Mouse (Mus musculus) G1E (cell line): ENCODE measurements at regions not wholly inside any gene's neighbourhood (a gene's known extent, or its start where the extent isn't known, plus 50 kb on each side); places are given as distances from the start of the nearest gene placed in this dataset.

Source experiments
- CTCF ChIP-seq: IDR thresholded peaks from 2 replicates; pipeline ENCODE4 v1.5.1; 2012; ENCODE audit warnings: low read depth, low read length, inconsistent platforms, mixed read lengths
- GATA1 ChIP-seq: IDR thresholded peaks from 2 replicates; pipeline ENCODE4 v1.6.1; 2012; ENCODE audit warnings: borderline replicate concordance, low read length, inconsistent platforms, mixed read lengths
- GATA2 ChIP-seq: IDR thresholded peaks from 2 replicates; pipeline ENCODE4 v1.6.1; 2012; ENCODE audit warnings: low read depth, low read length, inconsistent platforms, borderline replicate concordance
- POLR2AphosphoS5 ChIP-seq: IDR thresholded peaks from 2 replicates; pipeline ENCODE4 v1.6.1; 2012; ENCODE audit warnings: low read depth, low read length, inconsistent platforms; ENCODE audit not compliant: insufficient replicate concordance
- TAL1 ChIP-seq: conservative IDR thresholded peaks from 2 replicates; pipeline ENCODE4 v1.6.1; 2012; ENCODE audit warnings: low read depth, low read length, inconsistent platforms, mixed read lengths

GRCm38 (mm10) chr7:117882803-117883202 is 233.2 kb downstream of the Rps15a start:
- TF ChIP-seq CTCF, result no peak
- no peak for TF ChIP-seq GATA2
- no peak for TF ChIP-seq GATA1
- no peak for TF ChIP-seq TAL1
- no peak for TF ChIP-seq POLR2AphosphoS5
